Mouse (Mus musculus) hindbrain, postnatal 0 days (tissue): ENCODE data around the gene Nppa. TPM values are rescaled to one million over a fixed set of nuclear protein-coding genes. Genes with fewer than 3 reads are reported as not detected.

Source experiments
- ATAC-seq: fragments of 200-750 bp; cut with Nextera tagmentation; 2 replicates; pipeline ENCODE4 v1.8.0; 2017; ENCODE audit warnings: mild to moderate bottlenecking, moderate TSS enrichment, moderate library complexity
- DNase-seq: peaks from one replicate; pipeline ENCODE4 v3.0.0-alpha.2; 2015; ENCODE audit warnings: low spot score
- H3K27ac ChIP-seq: fragments of 300-500 bp; sonication (generic); 2 replicates; pipeline ENCODE4 v1.5.1; 2014; ENCODE audit warnings: mild to moderate bottlenecking
- H3K27me3 ChIP-seq: fragments of 300-500 bp; sonication (generic); 2 replicates; pipeline ENCODE4 v1.6.1; 2014; ENCODE audit warnings: low read length, mixed read lengths; ENCODE audit not compliant: insufficient read depth
- H3K36me3 ChIP-seq: fragments of 300-500 bp; sonication (generic); 2 replicates; pipeline ENCODE4 v1.6.1; 2014; ENCODE audit warnings: low read length, mixed read lengths; ENCODE audit not compliant: insufficient read depth
- H3K4me1 ChIP-seq: fragments of 300-500 bp; sonication (generic); 2 replicates; pipeline ENCODE4 v1.6.1; 2014; ENCODE audit warnings: antibody characterized with exemption, low read length, mixed read lengths; ENCODE audit not compliant: insufficient read depth
- H3K4me2 ChIP-seq: fragments of 300-500 bp; sonication (generic); 2 replicates; pipeline ENCODE4 v1.6.1; 2014; ENCODE audit warnings: low read depth, mild to moderate bottlenecking, low read length, moderate library complexity, mixed read lengths
- H3K4me3 ChIP-seq: fragments of 300-500 bp; sonication (generic); 2 replicates; pipeline ENCODE4 v1.5.1; 2014; ENCODE audit warnings: low read length
- H3K9ac ChIP-seq: fragments of 300-500 bp; sonication (generic); replicated peaks from 2 replicates; pipeline ENCODE4 v1.6.1; 2014; ENCODE audit warnings: mild to moderate bottlenecking, low read length, moderate library complexity, mixed read lengths
- H3K9me3 ChIP-seq: fragments of 300-500 bp; sonication (generic); 2 replicates; pipeline ENCODE4 v1.6.1; 2016; ENCODE audit warnings: low read length, mixed read lengths
- CTCF ChIP-seq: IDR thresholded peaks from 2 replicates; pipeline ENCODE4 v1.5.1; 2016; ENCODE audit warnings: antibody characterized with exemption, control low read depth, low read depth
- WGBS: fragments of 180-500 bp; shearing (Covaris S2); extraction: QIAGEN DNeasy Blood & Tissue Kit; methylation state at CpG from one replicate; pipeline ENCODE4 v1.1.7; 2014; 5-methylcytosine and 5-hydroxymethylcytosine counted together
- polyA plus RNA-seq: library from polyadenylated mRNA; unstranded; fragments of >200 nt; fragmentation: Nextera tagmentation; extraction: Ambion mirVana; gene quantifications from 2 replicates; pipeline ENCODE4 v1.2.1, GENCODE M21; 2015
- total RNA-seq: library from RNA; depleted of rRNA; stranded (reverse); fragments of >200 nt; gene quantifications from 2 replicates; pipeline ENCODE4 v1.2.3, GENCODE M21; 2014

Gene Nppa
- total and polyA plus RNA-seq, 2 experiments from 2014 or later: 0.58 to 2.6 TPM

GRCm38 (mm10) chr4:147965712-147966111 lies 34.8 kb upstream of the Nppa start:
- ATAC-seq (no peak), DNase-seq (no peak)
- no peak overlapping the region for H3K27ac ChIP-seq
- 77% methylated on average over 7 of the region's 7 CpGs for WGBS
- H3K4me2 ChIP-seq: no peak overlapping the region
- H3K9ac ChIP-seq: no peak overlapping the region
- H3K36me3 ChIP-seq: no peaks in the 10 kb centered on the region
- H3K9me3 ChIP-seq: no peaks in the 10 kb centered on the region
- no peaks in the 10 kb centered on the region for H3K27me3 ChIP-seq
- TF ChIP-seq CTCF: no peak
- H3K4me1 ChIP-seq: no peaks in the 10 kb centered on the region
- no peak overlapping the region for H3K4me3 ChIP-seq

DNA sequence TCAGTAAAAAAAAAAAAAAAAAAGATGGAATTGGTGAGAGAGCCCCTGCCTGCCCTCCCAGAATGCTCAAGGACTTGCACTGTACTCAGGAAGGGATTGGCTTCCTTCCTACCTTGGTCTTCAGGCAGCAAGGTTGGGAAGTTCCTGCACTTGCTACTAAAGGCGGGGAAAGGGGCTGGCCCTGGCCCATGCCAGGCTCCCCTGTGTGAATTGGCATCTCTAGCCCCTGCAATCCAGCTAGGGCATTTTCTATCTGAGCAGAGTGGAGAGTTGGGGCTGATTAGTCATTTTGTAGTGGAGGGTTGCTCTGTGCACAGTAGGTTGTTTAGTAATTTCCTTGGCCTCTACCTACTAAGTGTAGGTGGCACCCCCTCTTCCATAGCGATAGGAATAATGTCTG lies 31.7 kb upstream of the Nppa start:
- Histone ChIP-seq H3K36me3 (no peaks in the 10 kb centered on the region), H3K27ac (no peak overlapping the region), H3K4me3 (no peak overlapping the region), H3K4me1 (no peaks in the 10 kb centered on the region), H3K9me3 (no peaks in the 10 kb centered on the region), H3K4me2 (no peak overlapping the region), H3K9ac (no peak overlapping the region), H3K27me3 (no peaks in the 10 kb centered on the region)
- DNase-seq (no peak), ATAC-seq (no peak)
- 81% methylated on average over 2 of the region's 2 CpGs for WGBS
- TF ChIP-seq CTCF: no peak

- H3K4me3 ChIP-seq: no peak overlapping the region
- 52% methylated on average over 9 of the region's 9 CpGs for WGBS
- H3K27me3 ChIP-seq: no peaks in the 10 kb centered on the region
- no peaks in the 10 kb centered on the region for H3K4me1 ChIP-seq
- H3K9me3 ChIP-seq: no peaks in the 10 kb centered on the region
- H3K4me2 ChIP-seq: no peak overlapping the region
- H3K9ac ChIP-seq: no peak overlapping the region
- TF ChIP-seq CTCF: no peak
- H3K27ac ChIP-seq: no peak overlapping the region
- no peak for ATAC-seq
- no peak for DNase-seq
- H3K36me3 ChIP-seq: no peaks in the 10 kb centered on the region
Measured at GRCm38 (mm10) chr4:147969337-147969736, 31.2 kb upstream of the Nppa start.

- Histone ChIP-seq H3K27ac (no peak overlapping the region), H3K4me2 (no peak overlapping the region), H3K4me1 (no peaks in the 10 kb centered on the region), H3K4me3 (no peak overlapping the region), H3K36me3 (no peaks in the 10 kb centered on the region), H3K27me3 (no peaks in the 10 kb centered on the region), H3K9me3 (peaks cover 3% of the 10 kb centered on the region; the same call in 1 of the 2 replicates), H3K9ac (no peak overlapping the region)
- DNase-seq (no peak), ATAC-seq (no peak)
- no peak for TF ChIP-seq CTCF
- WGBS: 82% methylated on average over 3 of the region's 3 CpGs
Measured at GRCm38 (mm10) chr4:147976237-147976636, 24.3 kb upstream of the Nppa start.

GRCm38 (mm10) chr4:147977726-147978125 lies 22.8 kb upstream of the Nppa start:
- no peak for TF ChIP-seq CTCF
- DNase-seq: no peak
- Histone ChIP-seq H3K27ac (no peak overlapping the region), H3K4me2 (no peak overlapping the region), H3K9me3 (peaks cover 3% of the 10 kb centered on the region; the same call in 1 of the 2 replicates), H3K27me3 (no peaks in the 10 kb centered on the region), H3K4me1 (no peaks in the 10 kb centered on the region), H3K9ac (no peak overlapping the region), H3K4me3 (no peak overlapping the region), H3K36me3 (no peaks in the 10 kb centered on the region)
- ATAC-seq: no peak
- 80% methylated on average over 4 of the region's 4 CpGs for WGBS

GRCm38 (mm10) chr4:147978391-147978790 lies 22.1 kb upstream of the Nppa start:
- 96% methylated on average over 6 of the region's 6 CpGs for WGBS
- Histone ChIP-seq H3K4me1 (no peaks in the 10 kb centered on the region), H3K27me3 (no peaks in the 10 kb centered on the region), H3K9me3 (peaks cover 3% of the 10 kb centered on the region; the same call in 1 of the 2 replicates), H3K27ac (no peak overlapping the region), H3K36me3 (no peaks in the 10 kb centered on the region), H3K4me2 (no peak overlapping the region), H3K4me3 (no peak overlapping the region), H3K9ac (no peak overlapping the region)
- no peak for TF ChIP-seq CTCF
- no peak for DNase-seq
- no peak for ATAC-seq

DNA sequence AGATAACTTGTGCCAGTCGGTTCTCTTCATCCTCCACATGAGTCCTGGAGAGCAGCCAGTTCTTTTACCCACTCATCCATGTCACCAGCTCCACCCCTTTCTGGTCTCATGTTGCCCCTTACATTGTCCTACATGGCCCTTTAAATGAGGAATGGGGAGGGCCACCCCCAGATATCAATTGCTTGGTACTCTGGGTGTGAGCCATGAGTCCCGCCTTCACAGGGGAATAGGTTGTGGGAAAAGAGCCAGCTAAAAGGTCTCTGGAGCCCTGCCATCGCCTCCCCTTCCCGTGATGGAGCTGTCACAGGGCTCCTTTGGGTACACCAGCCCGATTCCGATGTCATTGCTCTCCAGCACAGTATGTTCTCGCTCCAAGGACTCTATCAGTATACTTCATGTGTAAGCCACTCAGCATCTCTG lies 21.1 kb upstream of the Nppa start:
- DNase-seq (no peak), ATAC-seq (no peak)
- H3K4me1 ChIP-seq: no peaks in the 10 kb centered on the region
- H3K4me3 ChIP-seq: no peak overlapping the region
- 48% methylated on average over 7 of the region's 7 CpGs for WGBS
- no peak overlapping the region for H3K9ac ChIP-seq
- no peak overlapping the region for H3K4me2 ChIP-seq
- no peak overlapping the region for H3K27ac ChIP-seq
- H3K9me3 ChIP-seq: peaks cover 3% of the 10 kb centered on the region; the same call in 1 of the 2 replicates
- no peaks in the 10 kb centered on the region for H3K27me3 ChIP-seq
- H3K36me3 ChIP-seq: no peaks in the 10 kb centered on the region
- TF ChIP-seq CTCF: no peak
